Mouse (Mus musculus) limb, embryonic 11.5 days (tissue): ENCODE results near the gene Lbh. TPM values are rescaled to one million over a fixed set of nuclear protein-coding genes. Genes with fewer than 3 reads are reported as not detected.

ENCODE experiments used
- ATAC-seq: fragments of 200-750 bp; cut with Nextera tagmentation; 2 replicates; pipeline ENCODE4 v1.8.0; 2017; ENCODE audit warnings: low read depth; ENCODE audit not compliant: insufficient number of reproducible peaks, low FRiP score, low TSS enrichment
- DNase-seq: peaks from one replicate; pipeline ENCODE4 v3.0.0-alpha.2; 2015; ENCODE audit warnings: low spot score
- H3K27ac ChIP-seq: fragments of 300-500 bp; sonication (generic); replicated peaks from 2 replicates; pipeline ENCODE4 v1.5.1; 2014; ENCODE audit warnings: low read depth, mild to moderate bottlenecking, low read length
- H3K27me3 ChIP-seq: fragments of 300-500 bp; sonication (generic); 2 replicates; pipeline ENCODE4 v1.6.1; 2014; ENCODE audit warnings: mild to moderate bottlenecking, low read length, mixed read lengths; ENCODE audit not compliant: control insufficient read depth, insufficient read depth
- H3K36me3 ChIP-seq: fragments of 300-500 bp; sonication (generic); 2 replicates; pipeline ENCODE4 v1.6.1; 2014; ENCODE audit warnings: mild to moderate bottlenecking, low read length, moderate library complexity, mixed read lengths; ENCODE audit not compliant: control insufficient read depth, insufficient read depth
- H3K4me1 ChIP-seq: fragments of 300-500 bp; sonication (generic); 2 replicates; pipeline ENCODE4 v1.6.1; 2014; ENCODE audit warnings: low read length, mixed read lengths; ENCODE audit not compliant: control insufficient read depth, insufficient read depth
- H3K4me2 ChIP-seq: fragments of 300-500 bp; sonication (generic); 2 replicates; pipeline ENCODE4 v1.6.1; 2014; ENCODE audit warnings: low read depth, mild to moderate bottlenecking, moderate library complexity; ENCODE audit not compliant: severe bottlenecking
- H3K4me3 ChIP-seq: fragments of 300-500 bp; sonication (generic); 2 replicates; pipeline ENCODE4 v1.5.1; 2014; ENCODE audit warnings: low read depth, low read length
- H3K9ac ChIP-seq: fragments of 300-500 bp; sonication (generic); 2 replicates; pipeline ENCODE4 v1.6.1; 2014; ENCODE audit warnings: mild to moderate bottlenecking, low read length
- H3K9me3 ChIP-seq: fragments of 300-500 bp; sonication (generic); 2 replicates; pipeline ENCODE4 v1.6.1; 2016; ENCODE audit warnings: low read length; ENCODE audit not compliant: control insufficient read depth
- WGBS: fragments of 180-500 bp; shearing (Covaris S2); extraction: QIAGEN DNeasy Blood & Tissue Kit; methylation state at CpG from one replicate; pipeline ENCODE4 v1.1.7; 2014; 5-methylcytosine and 5-hydroxymethylcytosine counted together
- polyA plus RNA-seq: library from polyadenylated mRNA; unstranded; fragments of >200 nt; fragmentation: Nextera tagmentation; extraction: Ambion mirVana; gene quantifications from 2 replicates; pipeline ENCODE4 v1.2.1, GENCODE M21; 2014

Lbh gene
- polyA plus RNA-seq, 1 experiment from 2014 or later = 3.6 TPM

DNA sequence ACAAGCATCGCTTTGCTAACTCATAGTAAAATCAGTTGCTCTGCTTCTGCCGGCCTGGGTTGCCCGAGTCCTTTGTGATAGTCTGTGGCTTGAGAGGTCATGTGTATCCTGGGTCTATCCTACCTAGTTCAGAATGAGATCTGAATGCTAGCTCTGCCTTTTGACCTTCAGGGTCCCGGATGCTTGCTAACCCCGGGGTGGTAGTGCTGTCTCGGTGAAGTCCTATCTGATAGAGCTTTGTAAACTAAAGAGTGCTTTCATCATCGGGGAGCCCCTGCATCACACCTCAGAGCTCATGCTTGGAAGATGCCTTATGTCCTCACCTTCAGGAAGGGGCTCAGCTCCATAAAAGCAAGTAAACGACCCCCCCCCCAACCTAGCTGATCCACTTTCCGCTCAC lies 19.1 kb downstream of the Lbh start:
- 58% methylated on average over 9 of the region's 9 CpGs for WGBS
- ATAC-seq = no peak
- H3K4me1 ChIP-seq = peaks cover 14% of the 10 kb centered on the region

DNA sequence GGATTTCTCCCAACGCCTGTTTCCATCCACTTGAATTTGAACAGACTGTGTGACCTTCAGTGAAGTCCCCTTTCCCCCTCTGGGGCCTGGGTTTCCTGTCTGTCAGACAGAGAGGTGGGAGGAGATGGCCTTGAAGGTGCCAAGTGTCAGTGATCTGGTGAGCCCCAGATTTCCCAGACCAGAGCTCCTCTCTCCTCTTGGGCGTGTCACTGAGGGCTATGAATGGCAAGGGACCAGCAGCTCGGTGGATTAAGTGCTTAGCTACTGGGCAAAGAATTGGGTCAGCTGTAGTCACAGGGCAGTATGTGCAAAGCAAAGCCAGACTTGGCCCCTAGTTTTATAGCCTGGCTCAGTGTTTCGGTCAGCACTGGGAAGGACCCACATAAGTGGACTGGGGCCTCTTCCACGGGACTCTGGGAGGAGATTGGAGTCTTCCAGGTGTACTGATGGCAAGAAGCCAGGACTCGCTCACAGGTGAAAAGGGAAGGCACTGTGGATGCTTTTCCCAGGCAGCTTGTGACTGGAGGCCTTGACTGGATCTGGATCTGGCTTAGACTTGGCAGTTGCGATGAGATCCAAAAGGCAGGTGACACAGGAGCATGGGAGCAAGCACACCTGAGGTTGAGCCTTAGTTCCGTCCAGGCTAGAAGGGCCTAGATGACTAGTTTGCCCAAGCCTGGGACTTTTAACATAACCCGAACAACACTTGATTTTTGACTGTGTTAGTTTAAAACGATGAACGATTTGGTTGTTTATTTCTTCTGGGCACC lies 20.1 kb downstream of the Lbh start:
- WGBS = 65% methylated on average over 11 of the region's 11 CpGs

More for the DNA sequence above, 19.1 kb downstream of the Lbh start:
- Histone ChIP-seq H3K36me3 (peaks cover 9% of the 10 kb centered on the region), H3K27me3 (no peaks in the 10 kb centered on the region), H3K9me3 (no peaks in the 10 kb centered on the region), H3K9ac (no peak overlapping the region), H3K4me3 (no peak overlapping the region), H3K4me2 (no peak overlapping the region), H3K27ac (no peak overlapping the region)
- DNase-seq = no peak

DNA sequence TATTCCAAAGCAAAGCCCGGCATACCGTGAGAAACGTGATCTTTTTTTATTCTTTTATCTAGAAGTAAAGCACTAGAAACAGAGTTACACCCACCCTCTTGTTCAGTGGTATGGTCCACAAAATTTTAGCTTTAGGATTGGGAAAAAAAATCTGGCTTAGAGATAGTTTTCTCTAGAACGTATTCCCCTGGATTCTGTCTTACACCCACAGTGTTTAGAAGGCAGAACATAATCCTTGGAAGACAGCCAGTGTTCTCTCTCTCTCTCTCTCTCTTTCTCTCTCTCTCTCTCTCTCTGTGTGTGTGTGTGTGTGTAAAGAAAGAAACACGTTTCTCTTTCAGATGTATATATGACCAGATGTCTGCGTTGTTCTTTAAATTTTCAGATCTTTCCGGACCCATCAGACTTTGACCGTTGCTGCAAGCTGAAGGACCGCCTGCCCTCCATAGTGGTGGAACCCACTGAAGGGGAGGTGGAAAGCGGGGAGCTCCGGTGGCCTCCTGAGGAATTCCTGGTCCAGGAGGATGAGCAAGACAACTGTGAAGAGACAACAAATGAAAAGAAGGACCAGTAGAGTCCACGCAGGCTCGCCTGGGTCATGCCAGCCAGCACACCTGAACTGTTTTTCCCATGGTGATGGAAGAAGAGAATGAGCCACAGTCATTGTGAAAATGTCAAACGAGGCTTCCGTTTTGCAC lies 20.9 kb downstream of the Lbh start:
- no peak overlapping the region for H3K27ac ChIP-seq
- peaks cover 9% of the 10 kb centered on the region for H3K36me3 ChIP-seq
- H3K4me1 ChIP-seq = peaks cover 14% of the 10 kb centered on the region
- no peak for DNase-seq
- no peaks in the 10 kb centered on the region for H3K27me3 ChIP-seq
- H3K4me3 ChIP-seq = no peak overlapping the region
- H3K9ac ChIP-seq = no peak overlapping the region
- 94% methylated on average over 15 of the region's 15 CpGs for WGBS
- no peak for ATAC-seq
- no peak overlapping the region for H3K4me2 ChIP-seq
- H3K9me3 ChIP-seq = no peaks in the 10 kb centered on the region

More for the DNA sequence above, 20.1 kb downstream of the Lbh start:
- H3K4me2 ChIP-seq = no peak overlapping the region
- ATAC-seq (no peak), DNase-seq (no peak)
- no peak overlapping the region for H3K27ac ChIP-seq
- peaks cover 14% of the 10 kb centered on the region for H3K4me1 ChIP-seq
- no peak overlapping the region for H3K4me3 ChIP-seq
- H3K27me3 ChIP-seq = no peaks in the 10 kb centered on the region
- peaks cover 9% of the 10 kb centered on the region for H3K36me3 ChIP-seq
- no peaks in the 10 kb centered on the region for H3K9me3 ChIP-seq
- no peak overlapping the region for H3K9ac ChIP-seq

DNA sequence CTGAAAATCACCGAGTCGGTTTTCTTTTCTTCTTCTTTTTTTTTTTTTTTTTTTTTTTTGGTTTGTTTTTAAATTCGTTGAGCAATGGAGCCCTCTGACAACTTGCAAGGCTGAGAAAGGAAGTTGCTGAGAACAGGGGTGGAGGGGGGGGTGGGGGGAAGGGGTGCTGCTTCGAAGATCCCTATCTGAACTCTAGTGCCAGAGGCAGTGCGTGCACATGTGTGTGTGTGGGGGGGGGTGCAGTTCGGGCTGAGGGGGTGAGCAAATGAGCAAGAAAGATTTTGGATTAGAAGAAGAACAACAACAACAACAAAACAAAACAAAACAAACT lies 21.4 kb downstream of the Lbh start:
- H3K27ac ChIP-seq = no peak overlapping the region
- H3K36me3 ChIP-seq = peaks cover 9% of the 10 kb centered on the region
- no peaks in the 10 kb centered on the region for H3K9me3 ChIP-seq
- no peak overlapping the region for H3K9ac ChIP-seq
- H3K4me2 ChIP-seq = no peak overlapping the region
- ATAC-seq (no peak), DNase-seq (no peak)
- no peak overlapping the region for H3K4me3 ChIP-seq
- peaks cover 9% of the 10 kb centered on the region for H3K4me1 ChIP-seq
- WGBS = 87% methylated on average over 6 of the region's 6 CpGs
- H3K27me3 ChIP-seq = no peaks in the 10 kb centered on the region

DNA sequence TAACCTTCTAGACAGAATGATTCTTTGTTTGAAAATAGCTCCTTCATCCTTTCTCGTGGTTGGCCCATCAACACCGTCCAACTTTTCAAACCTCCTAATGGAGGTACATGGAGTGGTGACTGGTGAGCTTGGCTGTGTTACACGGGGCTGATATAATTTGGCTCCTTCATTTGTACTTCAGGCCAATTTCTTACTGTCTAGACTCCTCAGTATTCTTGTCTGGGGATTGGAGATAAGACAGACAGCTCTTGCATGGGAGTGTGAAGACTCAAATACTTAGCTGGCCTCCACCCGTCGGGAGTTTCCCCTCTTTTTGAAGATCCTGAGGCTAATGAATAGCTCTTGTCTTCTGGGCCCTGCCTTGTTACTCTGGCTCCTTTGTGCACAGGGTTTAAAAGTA lies 26.3 kb downstream of the Lbh start:
- Histone ChIP-seq H3K9ac (no peak overlapping the region), H3K4me2 (no peak overlapping the region), H3K27me3 (no peaks in the 10 kb centered on the region), H3K4me1 (no peaks in the 10 kb centered on the region), H3K27ac (no peak overlapping the region), H3K36me3 (peaks cover 9% of the 10 kb centered on the region), H3K9me3 (no peaks in the 10 kb centered on the region), H3K4me3 (no peak overlapping the region)
- ATAC-seq = no peak
- 94% methylated on average over 5 of the region's 5 CpGs for WGBS
- DNase-seq = no peak

DNA sequence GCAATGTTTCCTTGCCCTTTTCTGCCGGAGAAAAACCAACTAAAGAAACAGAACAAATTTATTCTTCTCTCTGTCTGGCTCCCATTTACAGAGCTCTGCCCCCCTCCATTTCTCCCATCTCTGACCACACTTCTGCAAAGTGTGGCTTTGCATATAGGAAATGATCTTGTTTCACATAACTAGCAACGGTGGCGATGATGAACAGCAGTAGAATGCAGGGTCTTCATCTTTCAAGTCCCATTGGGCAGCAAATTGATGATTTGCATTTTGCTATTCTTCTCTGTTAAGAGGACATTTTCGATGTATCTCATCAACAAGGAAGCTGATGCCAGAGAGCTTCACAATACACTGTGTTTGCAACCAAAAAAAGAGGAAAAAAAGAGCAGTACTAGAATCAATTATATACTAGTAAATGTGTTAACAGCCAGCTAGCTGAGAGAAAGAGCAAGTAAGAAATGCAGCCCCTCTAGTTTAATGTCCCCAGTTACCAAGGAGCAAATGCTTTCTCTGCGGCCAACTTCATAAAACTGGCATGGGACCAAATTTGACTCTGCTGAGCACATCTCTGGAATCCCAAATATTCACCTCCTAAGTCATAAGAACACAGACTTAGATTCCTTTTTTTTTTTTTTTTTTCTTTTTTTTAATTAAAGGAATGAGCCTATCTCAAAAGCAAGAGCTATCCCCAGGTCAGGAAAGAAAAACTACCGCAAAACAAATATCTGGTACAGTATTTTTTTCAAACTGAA lies 29.2 kb downstream of the Lbh start:
- no peak overlapping the region for H3K9ac ChIP-seq
- H3K4me2 ChIP-seq = no peak overlapping the region
- DNase-seq = no peak
- 86% methylated on average over 6 of the region's 6 CpGs for WGBS
- no peaks in the 10 kb centered on the region for H3K9me3 ChIP-seq
- H3K4me1 ChIP-seq = no peaks in the 10 kb centered on the region
- H3K36me3 ChIP-seq = no peaks in the 10 kb centered on the region
- H3K27me3 ChIP-seq = no peaks in the 10 kb centered on the region
- no peak overlapping the region for H3K4me3 ChIP-seq
- H3K27ac ChIP-seq = no peak overlapping the region
- ATAC-seq = no peak

DNA sequence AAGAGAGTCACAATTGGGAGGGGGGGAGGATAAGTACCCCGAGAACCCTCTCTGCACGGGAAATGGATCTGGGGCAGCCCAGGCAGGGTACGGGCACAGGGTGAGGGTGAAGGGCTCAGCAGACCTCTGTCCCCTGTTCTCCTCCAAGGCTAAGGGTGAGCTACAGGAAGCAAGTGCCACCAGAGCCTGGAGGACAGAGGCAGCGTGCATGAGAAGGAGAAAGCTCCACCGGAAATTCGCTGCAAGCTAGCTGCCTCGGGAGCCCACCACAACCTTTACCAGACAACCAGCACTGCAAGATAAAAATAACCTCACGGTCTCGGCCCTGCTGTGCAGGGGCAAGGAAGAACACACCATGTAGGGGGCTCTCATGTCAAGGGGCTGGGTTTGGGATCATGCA lies 30.0 kb downstream of the Lbh start:
- ATAC-seq (no peak), DNase-seq (no peak)
- Histone ChIP-seq H3K9ac (no peak overlapping the region), H3K27ac (no peak overlapping the region), H3K9me3 (no peaks in the 10 kb centered on the region), H3K4me3 (no peak overlapping the region), H3K36me3 (no peaks in the 10 kb centered on the region), H3K27me3 (no peaks in the 10 kb centered on the region), H3K4me2 (no peak overlapping the region), H3K4me1 (no peaks in the 10 kb centered on the region)
- 90% methylated on average over 9 of the region's 9 CpGs for WGBS

DNA sequence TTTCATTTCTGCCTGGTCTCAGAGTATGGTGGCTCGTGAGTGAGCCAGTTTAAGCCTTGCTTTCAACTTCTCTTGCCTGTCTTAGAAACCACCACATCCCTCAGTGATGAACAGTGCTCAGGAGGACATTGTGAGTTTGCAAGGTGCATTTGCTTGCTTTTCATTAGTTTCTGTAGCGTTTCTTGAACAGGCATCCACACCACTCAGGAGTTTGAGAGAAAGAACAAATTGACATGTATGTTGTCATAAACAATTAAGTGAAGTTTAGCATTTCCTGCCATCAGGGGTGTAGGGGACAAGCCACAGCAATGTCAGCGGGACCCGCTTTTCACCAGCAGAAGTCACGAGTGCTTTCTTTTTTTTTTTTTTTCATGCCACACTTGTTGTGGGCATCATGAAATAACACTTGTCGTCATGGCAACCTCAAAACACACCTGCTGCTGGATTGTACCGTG lies 31.2 kb downstream of the Lbh start:
- Histone ChIP-seq H3K4me3 (no peak overlapping the region), H3K36me3 (no peaks in the 10 kb centered on the region), H3K4me2 (no peak overlapping the region), H3K9me3 (no peaks in the 10 kb centered on the region), H3K9ac (no peak overlapping the region), H3K4me1 (no peaks in the 10 kb centered on the region), H3K27ac (no peak overlapping the region), H3K27me3 (no peaks in the 10 kb centered on the region)
- ATAC-seq (no peak), DNase-seq (no peak)
- WGBS = 87% methylated on average over 7 of the region's 7 CpGs
